Mouse (Mus musculus) ovary, adult 10 weeks (tissue): ENCODE results near the gene Krtap4-1. TPM values are rescaled to one million over a fixed set of nuclear protein-coding genes. Genes with fewer than 3 reads are reported as not detected.

Experiments used
- polyA plus RNA-seq: library from polyadenylated mRNA; stranded (reverse); fragments of 350-450 nt; fragmentation: Illumina TruSeq; extraction: RNeasy Lipid Tissue Mini Kit (QIAGEN cat#74804); gene quantifications from one replicate; pipeline ENCODE4 v1.2.3, GENCODE M21; 2014

The Krtap4-1 gene
- not detected for polyA plus RNA-seq

GRCm38 (mm10) chr11:99628138-99628537 is at the start of gene Krtap4-1:
Gene Krtap4-1, minus strand, starts transcription at chr11:99628238.

GRCm38 (mm10) chr11:99665860-99666259 is 37.8 kb upstream of the Krtap4-1 start, which contains the start of gene Krtap4-6:
Gene Krtap4-6, minus strand, starts transcription at chr11:99665960.

GRCm38 (mm10) chr11:99658467-99659010 is 30.5 kb upstream of the Krtap4-1 start, which contains the start of gene Gm11563:
Gene Gm11563, minus strand, starts transcription at chr11:99658960.

DNA sequence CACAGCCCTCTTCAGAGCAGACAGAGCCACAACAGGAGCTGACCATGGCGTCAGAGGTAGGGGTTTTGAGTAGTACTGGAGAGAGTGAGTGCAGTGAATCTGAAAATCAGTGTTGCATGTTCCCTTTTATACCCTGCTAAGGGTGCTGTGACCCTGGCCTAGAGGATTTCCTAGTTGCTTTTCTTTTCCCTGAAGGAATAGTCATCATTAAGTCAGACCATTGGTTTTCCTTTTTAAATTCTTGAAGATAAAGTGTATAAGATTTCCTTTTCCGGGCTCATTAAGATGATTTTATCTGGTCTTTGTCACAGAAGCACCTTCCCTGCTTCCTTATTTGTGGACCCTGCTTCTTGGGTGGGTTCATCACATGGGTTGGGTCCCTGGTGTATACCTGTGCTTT is 22.1 kb upstream of the Krtap4-1 start, which contains the start of gene Gm11555:
TSS of gene Gm11555 (minus strand) at position 101 of the 400 bp plus-strand sequence.

DNA sequence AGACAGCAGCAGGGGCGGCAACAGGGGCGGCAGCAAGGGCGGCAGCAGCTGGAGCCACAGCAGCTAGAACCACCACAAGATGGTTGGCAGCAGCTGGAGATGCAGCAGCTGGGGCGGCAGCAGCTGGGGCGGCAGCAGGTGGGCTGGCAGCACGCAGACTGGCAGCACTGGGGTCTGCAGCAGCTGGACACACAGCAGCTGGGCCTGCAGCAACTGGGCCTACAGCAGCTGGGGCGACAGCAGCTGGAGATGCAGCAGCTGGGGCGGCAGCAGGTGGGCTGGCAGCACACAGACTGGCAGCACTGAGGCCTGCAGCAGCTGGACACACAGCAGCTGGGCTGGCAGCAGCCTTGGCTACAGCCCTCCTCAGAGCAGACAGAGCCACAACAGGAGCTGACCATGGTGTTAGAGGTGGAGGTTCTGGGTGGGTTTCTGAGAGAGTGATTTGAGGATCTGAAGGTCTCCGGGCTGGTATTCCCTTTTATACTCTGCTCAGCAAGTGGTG is 15.6 kb upstream of the Krtap4-1 start, which contains the start of gene Krtap4-7:
TSS of gene Krtap4-7 (minus strand) at position 455 of the 505 bp plus-strand sequence.

GRCm38 (mm10) chr11:99634653-99635134 is 6.7 kb upstream of the Krtap4-1 start, which contains the start of gene Krtap4-2:
Gene Krtap4-2, minus strand, starts transcription at chr11:99635084.

GRCm38 (mm10) chr11:99620335-99620734 is 7.7 kb downstream of the Krtap4-1 start, which contains the start of gene Gm11562:
Gene Gm11562, minus strand, starts transcription at chr11:99620435.

GRCm38 (mm10) chr11:99614796-99615363 is 13.2 kb downstream of the Krtap4-1 start, which contains the start of gene Krtap2-4:
Gene Krtap2-4, minus strand, starts transcription at chr11:99614846.

GRCm38 (mm10) chr11:99610089-99610488 is 17.9 kb downstream of the Krtap4-1 start, which contains the start of gene Gm11937:
Gene Gm11937, minus strand, starts transcription at chr11:99610189.

GRCm38 (mm10) chr11:99603208-99603607 is 24.8 kb downstream of the Krtap4-1 start, which contains the start of gene Gm11938:
Gene Gm11938, minus strand, starts transcription at chr11:99603308.

GRCm38 (mm10) chr11:99597742-99598141 is 30.3 kb downstream of the Krtap4-1 start, which contains the start of gene Krtap9-3:
Gene Krtap9-3, minus strand, starts transcription at chr11:99598105.

DNA sequence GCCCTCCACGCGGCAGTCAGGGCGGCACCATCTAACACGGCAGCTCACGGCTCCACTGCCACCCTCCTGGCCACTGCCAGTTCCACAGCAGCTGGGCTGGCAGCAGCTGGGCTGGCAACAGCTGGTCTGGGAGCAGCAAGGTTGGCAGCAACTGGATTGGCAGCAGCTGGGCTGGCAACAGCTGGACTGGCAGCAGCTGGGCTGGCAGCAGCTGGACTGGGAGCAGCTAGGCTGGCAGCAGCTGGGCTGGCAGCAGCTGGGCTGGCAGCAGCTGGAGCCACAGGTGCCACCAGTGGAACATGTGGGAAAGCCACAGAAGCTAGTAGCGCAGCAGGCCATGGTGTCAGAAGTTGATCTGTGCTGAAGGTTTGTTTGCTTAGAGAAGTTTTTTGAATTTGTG is 37.1 kb downstream of the Krtap4-1 start, which contains the start of gene Krtap1-3:
TSS of gene Krtap1-3 (minus strand) at position 359 of the 400 bp plus-strand sequence.

DNA sequence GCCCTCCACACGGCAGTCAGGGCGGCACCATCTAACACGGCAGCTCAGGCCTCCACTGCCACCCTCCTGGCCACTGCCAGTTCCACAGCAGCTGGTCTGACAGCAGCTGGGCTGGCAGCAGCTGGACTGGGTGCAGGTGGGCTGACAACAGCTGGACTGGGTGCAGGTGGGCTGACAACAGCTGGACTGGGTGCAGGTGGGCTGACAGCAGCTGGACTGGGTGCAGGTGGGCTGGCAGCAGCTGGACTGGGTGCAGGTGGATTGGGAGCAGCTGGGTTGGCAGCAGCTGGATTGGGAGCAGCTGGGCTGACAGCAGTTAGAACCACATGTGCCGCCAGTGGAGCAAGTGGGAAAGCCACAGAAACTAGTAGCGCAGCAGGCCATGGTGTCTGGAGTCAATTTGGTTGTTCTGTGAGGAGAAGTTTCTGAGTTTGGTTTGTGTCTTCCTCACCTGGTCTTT is 44.8 kb downstream of the Krtap4-1 start, which contains the start of gene Krtap1-4:
TSS of gene Krtap1-4 (minus strand) at position 410 of the 460 bp plus-strand sequence.

DNA sequence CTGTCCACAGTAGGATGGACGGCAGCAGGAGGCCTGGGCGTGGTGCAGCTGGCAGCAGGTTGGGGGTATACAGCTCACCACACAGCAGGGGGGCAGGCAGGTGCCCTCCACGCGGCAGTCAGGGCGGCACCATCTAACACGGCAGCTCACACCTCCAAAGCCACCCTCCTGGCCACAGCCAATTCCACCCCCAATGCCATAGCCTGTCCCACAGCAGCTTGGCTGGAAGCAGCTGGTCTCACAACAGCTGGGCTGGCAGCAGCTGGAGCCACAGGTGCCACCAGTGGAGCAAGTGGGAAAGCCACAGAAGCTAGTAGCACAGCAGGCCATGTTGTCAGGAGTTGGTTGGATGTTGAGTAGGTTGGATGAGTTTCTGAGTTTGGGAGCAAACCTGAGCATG is 47.4 kb downstream of the Krtap4-1 start, which contains the start of gene Krtap1-5:
TSS of gene Krtap1-5 (minus strand) at position 381 of the 400 bp plus-strand sequence.

Other genes with a start within 250 kb of the Krtap4-1 start
- gene Krt10, start 238.9 kb downstream of the Krtap4-1 start, polyA plus RNA-seq = 13.0 TPM
- not detected for gene Krt12, start 206.0 kb downstream of the Krtap4-1 start, polyA plus RNA-seq
- 3.6 TPM for gene Krt20, start 190.1 kb downstream of the Krtap4-1 start, polyA plus RNA-seq
- 0.29 TPM for gene Krt23, start 135.1 kb downstream of the Krtap4-1 start, polyA plus RNA-seq
- not detected for gene Krt39, start 106.9 kb downstream of the Krtap4-1 start, polyA plus RNA-seq
- not detected for gene Krt40, start 85.1 kb downstream of the Krtap4-1 start, polyA plus RNA-seq
- not detected for gene Krtap3-3, start 77.4 kb downstream of the Krtap4-1 start, polyA plus RNA-seq
- gene Krtap3-2, start 71.4 kb downstream of the Krtap4-1 start, polyA plus RNA-seq = not detected
- gene Gm11939, start 68.8 kb downstream of the Krtap4-1 start, polyA plus RNA-seq = not detected
- not detected for gene Krtap3-1, start 61.6 kb downstream of the Krtap4-1 start, polyA plus RNA-seq
- not detected for gene Krtap1-5, start 47.2 kb downstream of the Krtap4-1 start, polyA plus RNA-seq
- gene Krtap1-4, start 44.6 kb downstream of the Krtap4-1 start, polyA plus RNA-seq = not detected
- not detected for gene Krtap1-3, start 36.9 kb downstream of the Krtap4-1 start, polyA plus RNA-seq
- gene Krtap9-3, start 30.1 kb downstream of the Krtap4-1 start, polyA plus RNA-seq = not detected
- not detected for gene Gm11938, start 24.9 kb downstream of the Krtap4-1 start, polyA plus RNA-seq
- not detected for gene Gm11937, start 18.0 kb downstream of the Krtap4-1 start, polyA plus RNA-seq
- not detected for gene Krtap2-4, start 13.4 kb downstream of the Krtap4-1 start, polyA plus RNA-seq
- not detected for gene Gm11562, start 7.8 kb downstream of the Krtap4-1 start, polyA plus RNA-seq
- not detected for gene Krtap4-2, start 6.8 kb upstream of the Krtap4-1 start, polyA plus RNA-seq
- gene Krtap4-7, start 15.9 kb upstream of the Krtap4-1 start, polyA plus RNA-seq = not detected
- gene Gm11555, start 22.0 kb upstream of the Krtap4-1 start, polyA plus RNA-seq = not detected
- gene Gm11563, start 30.7 kb upstream of the Krtap4-1 start, polyA plus RNA-seq = not detected
- gene Krtap4-6, start 37.7 kb upstream of the Krtap4-1 start, polyA plus RNA-seq = not detected
- gene Gm14190, start 62.5 kb upstream of the Krtap4-1 start, polyA plus RNA-seq = not detected
- gene Gm14180, start 106.1 kb upstream of the Krtap4-1 start, polyA plus RNA-seq = not detected
- not detected for gene Gm11595, start 144.7 kb upstream of the Krtap4-1 start, polyA plus RNA-seq
- not detected for gene Krtap4-8, start 152.5 kb upstream of the Krtap4-1 start, polyA plus RNA-seq
- gene Krtap4-9, start 157.0 kb upstream of the Krtap4-1 start, polyA plus RNA-seq = not detected
- gene Gm11596, start 165.2 kb upstream of the Krtap4-1 start, polyA plus RNA-seq = not detected
- not detected for gene Gm11569, start 170.7 kb upstream of the Krtap4-1 start, polyA plus RNA-seq
- not detected for gene Gm11554, start 176.2 kb upstream of the Krtap4-1 start, polyA plus RNA-seq
- not detected for gene Krtap4-13, start 181.7 kb upstream of the Krtap4-1 start, polyA plus RNA-seq
- not detected for gene Gm11564, start 187.4 kb upstream of the Krtap4-1 start, polyA plus RNA-seq
- not detected for gene 2300003K06Rik, start 209.8 kb upstream of the Krtap4-1 start, polyA plus RNA-seq
- not detected for gene Krtap4-16, start 223.4 kb upstream of the Krtap4-1 start, polyA plus RNA-seq
- gene Gm11568, start 229.7 kb upstream of the Krtap4-1 start, polyA plus RNA-seq = not detected
- not detected for gene Gm11559, start 236.2 kb upstream of the Krtap4-1 start, polyA plus RNA-seq
- not detected for gene Krtap9-1, start 245.2 kb upstream of the Krtap4-1 start, polyA plus RNA-seq